Mouse (Mus musculus) forebrain, embryonic 10.5 days (tissue): ENCODE measurements around the gene Mmgt1. TPM values are rescaled to one million over a fixed set of nuclear protein-coding genes. Genes with fewer than 3 reads are reported as not detected.
A peak's percentile ranks its signal among the peaks of the same experiment; 100 is the strongest.

ENCODE experiments used
- DNase-seq: peaks from one replicate; pipeline ENCODE4 v3.0.0-alpha.2; 2017; ENCODE audit warnings: low spot score; ENCODE audit errors: extremely low spot score
- H3K27ac ChIP-seq: fragments of 300-500 bp; sonication (generic); 2 replicates; pipeline ENCODE4 v1.5.1; 2016; ENCODE audit warnings: mild to moderate bottlenecking
- H3K27me3 ChIP-seq: fragments of 300-500 bp; sonication (generic); 2 replicates; pipeline ENCODE4 v1.6.1; 2016; ENCODE audit warnings: mild to moderate bottlenecking; ENCODE audit not compliant: poor library complexity, severe bottlenecking
- H3K36me3 ChIP-seq: fragments of 300-500 bp; sonication (generic); replicated peaks from 2 replicates; pipeline ENCODE4 v1.6.1; 2016; ENCODE audit warnings: mild to moderate bottlenecking, moderate library complexity
- H3K4me1 ChIP-seq: fragments of 300-500 bp; sonication (generic); 2 replicates; pipeline ENCODE4 v1.6.1; 2016
- H3K4me3 ChIP-seq: fragments of 300-500 bp; sonication (generic); 2 replicates; pipeline ENCODE4 v1.5.1; 2016; ENCODE audit warnings: mild to moderate bottlenecking, moderate library complexity
- H3K9me3 ChIP-seq: fragments of 300-500 bp; sonication (generic); 2 replicates; pipeline ENCODE4 v1.6.1; 2016; ENCODE audit warnings: mild to moderate bottlenecking, moderate library complexity
- WGBS: fragments of 180-500 bp; shearing (Covaris S2); methylation state at CpG from one replicate; pipeline ENCODE4 v1.1.7; 2016; 5-methylcytosine and 5-hydroxymethylcytosine counted together
- microRNA-seq: library from miRNA; unstranded; fragments of <30 nt; microRNA quantifications from one replicate; pipeline ENCODE4, GENCODE M21; 2017
- polyA plus RNA-seq: library from polyadenylated mRNA; unstranded; fragments of >200 nt; fragmentation: Nextera tagmentation; extraction: Ambion mirVana; gene quantifications from 2 replicates; pipeline ENCODE4 v1.2.1, GENCODE M21; 2016

The Mmgt1 gene
- polyA plus RNA-seq, 1 experiment from 2014 or later, result 42.8 TPM

GRCm38 (mm10) chrX:56553584-56553983 is 44.3 kb downstream of the Mmgt1 start:
- DNase-seq, result no peak
- Histone ChIP-seq H3K4me3 (no peak overlapping the region), H3K27ac (no peak overlapping the region), H3K27me3 (no peaks in the 10 kb centered on the region), H3K36me3 (no peaks in the 10 kb centered on the region), H3K4me1 (no peaks in the 10 kb centered on the region), H3K9me3 (no peaks in the 10 kb centered on the region)
- 94% methylated on average over 3 of the region's 3 CpGs for WGBS

GRCm38 (mm10) chrX:56549506-56549905 is 48.4 kb downstream of the Mmgt1 start, which contains the start of gene Gm648:
Gene Gm648 (minus strand): TSS chrX:56549606.
- Histone ChIP-seq H3K9me3 (no peaks in the 10 kb centered on the region), H3K27ac (no peak within 1 kb of the TSS), H3K4me1 (no peaks in the 10 kb centered on the region), H3K27me3 (no peaks in the 10 kb centered on the region), H3K4me3 (no peak within 1 kb of the TSS), H3K36me3 (no peaks in the 10 kb centered on the region)
- WGBS, result 93% methylated on average over 7 of the region's 7 CpGs
- DNase-seq, result no peak

- no peaks in the 10 kb centered on the region for H3K36me3 ChIP-seq
- H3K27me3 ChIP-seq, result no peaks in the 10 kb centered on the region
- DNase-seq, result peak; percentile 17
- no peaks in the 10 kb centered on the region for H3K4me1 ChIP-seq
- H3K4me3 ChIP-seq, result no peak overlapping the region
- 62% methylated on average over 4 of the region's 4 CpGs for WGBS
- no peaks in the 10 kb centered on the region for H3K9me3 ChIP-seq
- no peak overlapping the region for H3K27ac ChIP-seq
Measured at GRCm38 (mm10) chrX:56537162-56537561, 60.7 kb downstream of the Mmgt1 start.

Small RNA genes lying within 50 kb of the gene (microRNA-seq; reads per million reads assigned to microRNA genes)
- gene Mir5116, result not detected

Other genes with a start within 250 kb of the Mmgt1 start
- gene Smim10l2a, start 223.5 kb downstream of the Mmgt1 start, polyA plus RNA-seq, result 5.9 and 6.6 TPM in 2 replicates
- gene Gm2174, start 150.1 kb downstream of the Mmgt1 start, polyA plus RNA-seq, result 1.4 and 1.5 TPM in 2 replicates
- 21.2 and 24.1 TPM in 2 replicates for gene Ints6l, start 143.2 kb downstream of the Mmgt1 start, polyA plus RNA-seq
- not detected in 2 replicates for gene Gm10477, start 73.3 kb downstream of the Mmgt1 start, polyA plus RNA-seq
- not detected in 2 replicates for gene Gm648, start 48.5 kb downstream of the Mmgt1 start, polyA plus RNA-seq
- gene Slc9a6, start 11.7 kb upstream of the Mmgt1 start, polyA plus RNA-seq, result 9.3 and 10.2 TPM in 2 replicates
- gene Fhl1, start 133.7 kb upstream of the Mmgt1 start, polyA plus RNA-seq, result 81.2 and 88.9 TPM in 2 replicates
- gene Map7d3, start 224.3 kb upstream of the Mmgt1 start, polyA plus RNA-seq, result 2.5 and 2.8 TPM in 2 replicates